Mouse (Mus musculus): ENCODE results near the gene Rps21.

GRCm38 (mm10) chr2:180257963-180258865 lies 1.0 kb downstream of the Rps21 start:
- no peak for TF ChIP-seq CTCF (IDR thresholded peaks at IDR 0.05; ENCODE audit: insufficient read depth, low read length)
- no peak for TF ChIP-seq POLR2A (IDR thresholded peaks at IDR 0.05; ENCODE audit: borderline replicate concordance, extremely low read depth, low read depth, low read length)

Measured in lung, adult 2 months (tissue).